Mouse (Mus musculus): ENCODE results near the gene Cmah.

GRCm38 (mm10) chr13:24418814-24419213 is 91.6 kb downstream of the Cmah start:
- TF ChIP-seq CTCF (conservative IDR thresholded peaks at IDR 0.05; ENCODE audit: low read length) (no peak), POU5F1 (IDR thresholded peaks at IDR 0.05; ENCODE audit: borderline replicate concordance, low read length) (no peak)

Measured in E14TG2a.4 (cell line).